In the genomic region with DNA sequence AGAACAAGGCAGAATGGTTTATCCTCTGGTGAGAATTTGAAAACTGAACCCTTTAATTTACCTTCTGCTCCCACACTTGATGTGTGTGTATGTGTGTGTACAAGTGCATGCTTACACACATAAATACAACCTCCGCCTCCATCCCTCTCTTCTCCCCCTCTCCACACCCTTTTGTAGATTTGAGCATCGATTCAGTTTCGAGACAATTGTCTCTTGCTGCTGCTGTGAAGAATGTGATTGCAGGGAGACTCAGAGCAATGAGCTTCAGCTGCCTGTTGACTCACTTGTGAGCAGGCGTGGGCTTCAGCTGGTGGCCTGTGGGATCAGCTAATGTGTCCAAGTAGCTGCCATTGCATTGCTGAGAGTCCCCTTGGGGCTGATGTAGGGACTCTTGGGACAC, we compare ENCODE assay signal across 23 mouse cellular contexts. TPM values are rescaled to one million over a fixed set of nuclear protein-coding genes. Genes with fewer than 3 reads are reported as not detected.
DNase-seq lines count a peak whose midpoint lies in the region; ATAC-seq and TF ChIP-seq lines count a peak whose summit lies in the region.
"Had no signal": no experiment of that assay in that cellular context is flagged by ENCODE, and none has a peak within 500 bp of the region (broad histone marks: within the 10 kb centered on the region; RNA-seq: fewer than 3 reads in every experiment).

No protein-coding gene starts in this region.

- 0 out of 2 replicates have a peak overlapping the region, but pooled peaks have one; percentile 23 for H3K27ac ChIP-seq in layer of hippocampus, adult 2 months
- H3K27ac ChIP-seq in hindbrain, embryonic 13.5 days: peak overlapping the region; percentile 64
- H3K27ac ChIP-seq in midbrain, postnatal 0 days (ENCODE audit: low read depth, low read length): peak overlapping the region; percentile 43; the same call in 1 of the 2 replicates
- H3K27ac ChIP-seq: embryonic facial prominence, embryonic 10.5 days; heart, adult 2 months; limb, embryonic 15.5 days had no signal

- intact Hi-C loops in left cerebral cortex, postnatal 14 days (cut with DNase I): no loop called here

- no peak overlapping the region for H3K9ac ChIP-seq in hindbrain, embryonic 13.5 days
- H3K9ac ChIP-seq in midbrain, postnatal 0 days (replicated peaks; ENCODE audit: low read length, poor library complexity, severe bottlenecking): no peak overlapping the region
- H3K9ac ChIP-seq: limb, embryonic 15.5 days had no signal

- H3K27me3 ChIP-seq in hindbrain, embryonic 13.5 days: no peaks in the 10 kb centered on the region
- no peaks in the 10 kb centered on the region for H3K27me3 ChIP-seq in midbrain, postnatal 0 days (ENCODE audit: insufficient read depth, low read length)
- H3K27me3 ChIP-seq: limb, embryonic 15.5 days had no signal

- no peak for TF ChIP-seq CTCF in layer of hippocampus, adult 2 months (conservative IDR thresholded peaks at IDR 0.05)
- no peak for TF ChIP-seq CTCF in midbrain, postnatal 0 days (IDR thresholded peaks at IDR 0.05)

- H3K4me3 ChIP-seq in layer of hippocampus, adult 2 months: no peak overlapping the region
- no peak overlapping the region for H3K4me3 ChIP-seq in hindbrain, embryonic 13.5 days
- no peak overlapping the region for H3K4me3 ChIP-seq in midbrain, postnatal 0 days (ENCODE audit: low read depth, low read length)
- H3K4me3 ChIP-seq: embryonic facial prominence, embryonic 10.5 days; heart, adult 2 months; limb, embryonic 15.5 days had no signal

- peak; percentile 9 for DNase-seq in adrenal gland, postnatal 14 days
- no peak for DNase-seq in adrenal gland, postnatal 10 days
- no peak for DNase-seq in layer of hippocampus, adult 2 months (ENCODE audit: low spot score in 2 of 2)
- DNase-seq in layer of hippocampus, adult 18-20 months (ENCODE audit: low spot score in 2 of 2): no peak
- no peak for DNase-seq in midbrain, postnatal 0 days (ENCODE audit: low spot score)
- no peak for DNase-seq in spleen, adult 12 weeks (ENCODE audit: low spot score)
- no peak for DNase-seq in left cerebral cortex, postnatal 14 days (ENCODE audit: low spot score in 2 of 2)
- DNase-seq: adrenal gland, postnatal 25 days; cerebellum, adult 18-20 months; gastrocnemius, postnatal 25 days; heart, adult 2 months; heart, postnatal 4 days; layer of hippocampus, postnatal 36 days; thymus, postnatal 36 days had no signal

- no peaks in the 10 kb centered on the region for H3K36me3 ChIP-seq in hindbrain, embryonic 13.5 days
- H3K36me3 ChIP-seq in midbrain, postnatal 0 days (ENCODE audit: insufficient read depth, low read length): no peaks in the 10 kb centered on the region
- H3K36me3 ChIP-seq: embryonic facial prominence, embryonic 10.5 days; limb, embryonic 15.5 days had no signal

- no peak for ATAC-seq in hindbrain, embryonic 13.5 days (ENCODE audit: low FRiP score)
- ATAC-seq in midbrain, postnatal 0 days (ENCODE audit: low FRiP score): no peak
- ATAC-seq: activated CD4-positive, CD25-positive, alpha-beta regulatory T cell, adult 4 months; intestine, embryonic 16.5 days; lung, postnatal 0 days had no signal

- peaks cover 13% of the 10 kb centered on the region; the same call in 1 of the 2 replicates for H3K4me1 ChIP-seq in hindbrain, embryonic 13.5 days (replicated peaks)
- no peaks in the 10 kb centered on the region for H3K4me1 ChIP-seq in midbrain, postnatal 0 days (ENCODE audit: insufficient read depth, low read length)
- H3K4me1 ChIP-seq: embryonic facial prominence, embryonic 10.5 days; limb, embryonic 15.5 days had no signal

- WGBS in hindbrain, embryonic 13.5 days: 64% methylated on average over 4 of the region's 4 CpGs
- 54% methylated on average over 4 of the region's 4 CpGs for WGBS in midbrain, postnatal 0 days

- no peak overlapping the region for H3K4me2 ChIP-seq in hindbrain, embryonic 13.5 days
- 0 out of 2 replicates have a peak overlapping the region, but pooled peaks have one; percentile 6 for H3K4me2 ChIP-seq in midbrain, postnatal 0 days (ENCODE audit: low read depth, low read length, poor library complexity, severe bottlenecking)
- H3K4me2 ChIP-seq: limb, embryonic 15.5 days had no signal

- no peaks in the 10 kb centered on the region for H3K9me3 ChIP-seq in hindbrain, embryonic 13.5 days
- H3K9me3 ChIP-seq in midbrain, postnatal 0 days (ENCODE audit: low read length): no peaks in the 10 kb centered on the region
- H3K9me3 ChIP-seq: embryonic facial prominence, embryonic 10.5 days; limb, embryonic 15.5 days had no signal

RNA-seq across cellular contexts. Expression of a gene that starts 46.8 kb away (rescaled TPM):
- total RNA-seq in adrenal gland, postnatal 14 days (2021): 0.78 and 0.90 TPM in 2 replicates
- total RNA-seq in adrenal gland, postnatal 10 days (2021): 1 to 10 TPM in 1 of 2 experiments, under 1 TPM in 1; 0.93 to 1.7 TPM
- total RNA-seq in layer of hippocampus, adult 2 months (2021): 10 to 100 TPM; 51.5 to 56.6 TPM
- 10 to 100 TPM; 52.5 to 58.8 TPM for total RNA-seq in layer of hippocampus, adult 18-20 months (2021)
- 50.9 and 53.6 TPM in 2 replicates for polyA plus RNA-seq in hindbrain, embryonic 13.5 days (2015; fragmentation: Nextera tagmentation; extraction: Ambion mirVana)
- total RNA-seq in midbrain, postnatal 0 days (2014; rRNA removed): 77.3 and 94.8 TPM in 2 replicates
- polyA plus RNA-seq in midbrain, postnatal 0 days (2015; fragmentation: Nextera tagmentation; extraction: Ambion mirVana): 91.6 and 95.2 TPM in 2 replicates
- total RNA-seq in left cerebral cortex, postnatal 14 days (2021): 100 to 1,000 TPM; 106 to 114 TPM
- total RNA-seq: gastrocnemius, postnatal 25 days; heart, adult 2 months; monocyte, adult 5-6 weeks; neutrophil, adult 5-6 weeks had no signal
- polyA plus RNA-seq: activated CD4-positive, CD25-positive, alpha-beta regulatory T cell, adult 4 months; spleen, adult 2 months had no signal

Comparison
In these comparisons a context has a peak if more than half of its experiments do, and no peak if none do; other contexts are left out.
1. RNA of a gene that starts 46.8 kb away (total RNA-seq): 106 to 114 TPM in left cerebral cortex, postnatal 14 days, 77.3 to 94.8 TPM in midbrain, postnatal 0 days, 52.5 to 58.8 TPM in layer of hippocampus, adult 18-20 months and 51.5 to 56.6 TPM in layer of hippocampus, adult 2 months; 0.93 to 1.7 TPM in adrenal gland, postnatal 10 days and 0.78 to 0.90 TPM in adrenal gland, postnatal 14 days; every median in the first group is over 10 times any median in the second.
2. Peak in every context shown above with its lines, with median percentiles within 50 percentile points of each other: H3K27ac ChIP-seq.